Mouse (Mus musculus) embryonic fibroblast, embryonic 13.5 days (primary cell): ENCODE results near the gene C130026I21Rik.
"Not testable (repeated sequence)": the region's sequence is repeated elsewhere in the genome, so short reads cannot be mapped to it uniquely, and the experiment has no call there.

Experiments
- CTCF ChIP-seq: IDR thresholded peaks from 2 replicates; pipeline ENCODE4 v1.5.1; 2011; ENCODE audit warnings: mild to moderate bottlenecking, control low read depth, low read length, moderate library complexity, borderline replicate concordance; ENCODE audit not compliant: insufficient read depth
- POLR2A ChIP-seq: IDR thresholded peaks from 2 replicates; pipeline ENCODE4 v1.6.1; 2011; ENCODE audit warnings: low read depth, mild to moderate bottlenecking, control low read depth, low read length, moderate library complexity

GRCm38 (mm10) chr1:84999241-84999640 lies 271.1 kb downstream of the C130026I21Rik start:
- TF ChIP-seq CTCF, POLR2A: not testable (repeated sequence)
